Mouse (Mus musculus) CD4-positive helper T cell, adult 2 months (primary cell): ENCODE results near the gene Slc16a8.
"Not testable (repeated sequence)": the region's sequence is repeated elsewhere in the genome, so short reads cannot be mapped to it uniquely, and the experiment has no call there.

ENCODE experiments used
- DNase-seq: peaks from one replicate; pipeline ENCODE4 v3.0.0-alpha.2; 2012; ENCODE audit warnings: low read depth, missing footprints, low spot score

Slc16a8 gene

DNA sequence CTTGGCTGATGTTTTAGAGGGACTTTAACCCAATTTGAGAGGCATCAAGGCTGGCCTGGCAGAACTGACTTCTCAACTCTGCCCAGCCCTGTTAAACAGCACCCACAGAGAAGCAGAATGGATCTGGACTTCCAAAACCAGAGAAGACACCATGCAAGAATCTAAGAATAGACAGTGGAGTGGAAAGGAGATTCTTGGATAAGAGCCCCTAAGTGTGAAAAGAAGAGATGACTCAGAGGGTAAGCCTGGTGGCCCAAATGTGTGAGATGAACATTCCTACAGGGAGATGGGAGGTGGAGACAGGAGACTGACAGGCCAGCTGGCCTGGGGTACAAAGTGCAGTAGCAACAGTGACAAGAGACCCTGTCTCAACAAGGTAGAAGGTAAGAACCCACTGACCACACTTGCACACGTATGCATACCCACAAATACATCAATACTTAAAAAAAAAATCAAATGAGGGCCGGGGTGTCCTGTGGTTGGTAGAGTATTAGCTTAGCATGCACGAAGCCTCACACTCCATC, 8.3 kb upstream of the Slc16a8 start:
- no peak for DNase-seq

DNA sequence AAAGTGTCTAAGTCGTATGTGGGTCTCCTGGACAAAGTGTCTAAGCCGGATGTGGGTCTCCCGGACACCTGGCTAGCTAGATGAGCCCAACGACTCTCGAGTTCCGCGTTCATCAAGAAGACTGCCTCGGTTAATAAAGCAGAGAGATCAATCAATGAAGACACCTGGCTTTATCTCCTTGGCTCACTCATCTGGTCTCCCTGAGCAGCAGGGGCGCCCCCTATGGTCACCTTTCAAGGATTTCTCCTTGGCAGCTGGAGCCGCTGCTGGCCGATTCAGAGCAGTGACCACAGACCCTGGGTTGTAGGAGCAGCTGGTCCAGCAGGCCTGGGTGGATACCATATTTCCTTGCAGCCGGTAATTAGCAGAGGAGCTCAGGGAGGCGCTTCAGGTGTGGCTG, 7.8 kb upstream of the Slc16a8 start:
- DNase-seq: peak; percentile 29

DNA sequence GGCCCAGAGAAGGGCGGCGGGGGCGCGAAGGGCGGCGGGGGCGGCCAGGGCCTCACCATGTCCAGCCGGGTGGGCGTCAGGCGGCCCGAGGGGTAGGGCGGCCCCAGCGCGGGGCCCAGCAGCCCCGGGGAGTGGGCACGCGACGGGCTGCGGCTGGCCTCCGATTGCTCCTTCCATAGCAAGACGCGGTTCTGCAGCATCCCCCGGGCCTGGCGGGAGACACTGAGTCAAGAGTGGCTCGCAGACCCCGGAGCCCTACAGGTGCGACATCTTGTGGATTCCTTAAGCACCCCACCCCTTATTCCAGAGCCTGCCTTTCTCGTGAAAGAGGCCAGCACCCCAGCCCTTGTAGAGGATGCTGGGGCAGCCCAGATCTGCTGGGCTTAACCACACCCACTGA, 7.2 kb upstream of the Slc16a8 start:
- DNase-seq: no peak

- DNase-seq: peak; percentile 46
Measured at GRCm38 (mm10) chr15:79261095-79261725, 6.6 kb upstream of the Slc16a8 start.

GRCm38 (mm10) chr15:79258521-79258920, 4.0 kb upstream of the Slc16a8 start:
- no peak for DNase-seq

- no peak for DNase-seq
Measured at GRCm38 (mm10) chr15:79252580-79252979, 2.0 kb downstream of the Slc16a8 start.

GRCm38 (mm10) chr15:79251781-79252491, 2.6 kb downstream of the Slc16a8 start:
- no peak for DNase-seq

GRCm38 (mm10) chr15:79251168-79251567, 3.4 kb downstream of the Slc16a8 start:
- DNase-seq: no peak

GRCm38 (mm10) chr15:79250236-79250635, 4.3 kb downstream of the Slc16a8 start:
- no peak for DNase-seq

GRCm38 (mm10) chr15:79245321-79245720, 9.2 kb downstream of the Slc16a8 start:
- DNase-seq: no peak

GRCm38 (mm10) chr15:79244071-79244893, 10.3 kb downstream of the Slc16a8 start:
- DNase-seq: no peak

DNA sequence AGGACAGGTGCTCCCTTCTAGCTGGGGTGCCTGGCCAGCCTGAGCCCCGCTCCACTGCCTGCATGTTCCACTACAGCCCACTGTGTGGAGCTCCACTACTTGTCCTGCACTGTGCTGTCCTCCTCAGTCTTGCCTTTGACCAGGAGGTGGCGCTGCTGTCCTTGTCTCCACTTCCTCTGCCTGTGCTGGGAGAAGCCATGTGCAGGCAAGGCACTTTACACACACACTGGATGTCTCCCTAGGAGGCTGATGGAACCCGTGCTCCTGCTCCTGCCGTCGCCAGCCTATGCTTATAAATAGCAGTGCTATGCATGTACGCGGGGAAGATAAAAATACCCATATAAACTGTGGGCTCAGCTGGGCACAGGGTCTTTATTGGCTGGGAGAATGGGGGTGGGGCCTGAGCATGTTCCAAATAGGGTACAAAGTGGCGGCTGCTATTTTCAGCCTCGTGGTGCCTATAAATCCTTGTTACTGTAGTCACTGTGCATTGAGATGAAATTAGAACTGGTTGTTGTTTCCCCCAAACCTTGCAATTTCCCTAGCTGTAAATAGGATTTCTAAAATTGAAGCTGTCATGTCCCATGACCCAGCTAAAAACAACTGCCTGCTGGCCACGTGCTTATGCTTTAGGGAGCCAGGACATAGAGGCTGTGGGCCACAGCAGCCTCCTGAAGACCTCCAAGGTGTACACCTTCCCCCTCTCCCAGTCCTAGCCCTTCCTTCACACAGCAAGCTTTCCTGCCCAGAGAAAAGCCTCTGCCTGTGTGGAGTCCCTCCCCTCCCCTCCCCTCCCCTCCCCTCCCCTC, 11.1 kb downstream of the Slc16a8 start:
- DNase-seq: peak; percentile 92

GRCm38 (mm10) chr15:79242574-79243233, 11.9 kb downstream of the Slc16a8 start:
- DNase-seq: no peak

- no peak for DNase-seq
Measured at GRCm38 (mm10) chr15:79238036-79238435, 16.5 kb downstream of the Slc16a8 start.

DNA sequence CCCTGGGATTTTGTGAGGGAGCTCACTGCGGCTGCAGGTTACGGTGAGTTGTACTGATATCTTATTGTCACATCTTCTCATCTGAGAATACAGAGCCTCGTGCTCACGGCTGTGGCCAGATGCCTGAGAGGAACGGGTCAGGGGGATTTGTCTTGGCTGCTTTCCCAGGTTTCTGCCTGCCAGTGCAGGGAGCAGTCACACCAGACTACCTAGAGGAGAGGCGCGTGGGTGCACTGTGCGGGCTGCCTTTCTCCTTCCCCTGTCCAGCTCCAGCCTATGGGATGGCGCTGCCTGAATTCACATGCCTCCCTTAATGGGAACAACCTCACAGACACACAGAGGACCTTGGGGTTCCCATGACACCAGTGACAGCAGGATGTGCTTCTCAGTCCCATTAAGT, 19.3 kb downstream of the Slc16a8 start:
- DNase-seq: no peak

DNA sequence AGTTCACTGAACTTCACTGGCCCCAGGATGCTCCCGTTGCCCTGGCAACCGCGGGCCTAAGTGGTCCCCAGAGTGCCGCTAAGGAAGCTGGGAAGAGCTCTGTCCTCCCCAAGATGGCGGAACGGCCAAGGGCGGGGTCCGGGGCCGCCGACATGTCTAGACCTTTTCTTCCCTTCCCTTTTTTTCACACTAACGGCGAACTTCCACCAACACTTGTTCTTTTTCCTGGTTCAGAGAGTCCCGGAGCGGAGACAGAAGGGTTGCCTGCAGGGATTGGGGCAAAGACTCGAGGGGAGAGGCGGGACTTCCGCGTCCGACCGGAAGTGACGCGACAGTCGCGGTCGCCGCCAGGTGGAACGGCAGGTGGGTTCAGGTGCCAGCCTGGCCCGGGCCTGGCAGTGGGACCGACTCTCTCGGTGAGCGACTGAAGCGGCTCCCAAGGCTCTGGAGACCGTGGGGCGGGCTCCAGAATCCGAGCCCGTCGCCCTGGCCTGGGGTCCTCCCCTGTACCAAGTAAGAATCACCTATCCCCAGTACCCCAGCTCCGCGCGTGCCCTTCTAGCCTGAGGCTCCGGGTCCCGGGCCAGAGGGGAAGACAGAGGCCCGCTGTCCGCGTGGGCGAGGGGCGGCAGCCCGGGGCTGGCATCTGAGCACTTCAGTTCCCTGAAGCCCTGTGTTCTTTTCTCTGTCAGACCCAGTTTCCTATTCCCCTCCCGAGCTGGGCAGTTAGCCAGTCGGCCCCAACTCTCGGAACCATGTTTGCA, 25.3 kb downstream of the Slc16a8 start, which contains the start of the genes Pick1 and Gm49486:
TSS of gene Pick1 (plus strand) at position 116 of the 764 bp plus-strand sequence.
TSS of gene Gm49486 (plus strand) at position 334 of the 764 bp plus-strand sequence.
- peak; percentile 89 for DNase-seq

DNA sequence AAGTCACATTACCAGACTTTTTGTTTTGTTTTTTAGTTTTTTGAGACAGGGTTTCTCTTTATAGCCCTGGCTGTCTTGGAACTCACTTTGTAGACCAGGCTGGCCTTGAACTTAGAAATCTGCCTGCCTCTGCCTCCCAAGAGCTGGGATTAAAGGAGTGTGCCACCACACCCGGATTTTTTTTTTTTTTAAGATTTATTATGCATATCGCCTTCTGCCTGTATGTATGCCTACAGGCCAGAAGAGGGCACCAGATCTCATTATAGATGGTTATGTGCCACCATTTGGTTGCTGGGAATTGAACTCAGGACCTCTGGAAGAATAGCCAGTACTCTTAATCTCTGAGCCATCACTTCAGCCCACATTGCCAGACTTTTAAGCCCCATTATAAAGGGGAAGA, 28.8 kb downstream of the Slc16a8 start:
- DNase-seq: not testable (repeated sequence)

- peak; percentile 75 for DNase-seq
Measured at GRCm38 (mm10) chr15:79224685-79225084, 29.9 kb downstream of the Slc16a8 start.

GRCm38 (mm10) chr15:79223641-79224040, 30.9 kb downstream of the Slc16a8 start:
- no peak for DNase-seq

DNA sequence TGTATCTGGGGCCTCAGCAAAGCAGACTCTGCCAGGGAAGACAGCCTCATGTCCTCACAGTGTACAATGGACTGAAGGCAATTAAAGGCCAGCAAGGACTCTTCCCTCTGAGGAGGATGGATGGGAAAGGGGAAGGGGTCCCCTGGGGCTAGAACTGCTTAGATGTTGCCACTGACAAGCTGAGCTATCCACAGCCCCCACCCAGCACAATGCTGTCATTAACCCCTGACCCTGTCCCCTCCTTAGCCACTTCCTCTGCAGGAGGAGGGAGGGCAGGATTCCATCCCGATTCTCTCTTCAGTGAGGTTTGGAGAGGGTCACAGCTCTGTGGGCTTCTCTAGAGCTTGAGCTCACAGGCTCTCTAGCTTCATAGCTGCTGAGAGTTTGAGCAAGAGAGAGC, 35.0 kb downstream of the Slc16a8 start:
- no peak for DNase-seq
